Mouse (Mus musculus): ENCODE measurements around the gene Fam72a.

Fam72a gene

GRCm38 (mm10) chr1:131578943-131579680 lies 51.4 kb downstream of the Fam72a start:
- no peak for DNase-seq (ENCODE audit: low read depth, low spot score)

- DNase-seq (ENCODE audit: low read depth, low spot score) = no peak
Observed at GRCm38 (mm10) chr1:131580389-131580788, 52.7 kb downstream of the Fam72a start.

DNA sequence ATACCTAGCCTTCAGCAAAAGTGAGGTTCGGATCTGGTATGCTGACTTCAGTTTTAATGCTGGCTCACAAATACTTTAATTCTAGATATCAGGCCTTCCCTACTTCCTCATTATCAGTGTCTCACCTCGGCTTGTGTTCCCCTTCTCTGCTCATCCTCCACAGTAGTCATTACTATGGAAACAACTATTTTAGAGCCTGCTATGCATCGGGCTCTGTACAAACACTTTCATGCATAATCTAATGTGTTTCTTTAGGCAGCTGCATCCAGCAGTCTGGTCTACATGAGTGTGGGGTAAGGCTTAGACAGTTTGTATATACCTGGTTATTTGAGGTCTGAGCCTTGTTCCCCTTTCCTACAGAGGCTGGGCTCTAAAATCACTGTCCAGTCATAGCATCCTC lies 55.9 kb downstream of the Fam72a start:
- DNase-seq (ENCODE audit: low read depth, low spot score) = no peak

DNA sequence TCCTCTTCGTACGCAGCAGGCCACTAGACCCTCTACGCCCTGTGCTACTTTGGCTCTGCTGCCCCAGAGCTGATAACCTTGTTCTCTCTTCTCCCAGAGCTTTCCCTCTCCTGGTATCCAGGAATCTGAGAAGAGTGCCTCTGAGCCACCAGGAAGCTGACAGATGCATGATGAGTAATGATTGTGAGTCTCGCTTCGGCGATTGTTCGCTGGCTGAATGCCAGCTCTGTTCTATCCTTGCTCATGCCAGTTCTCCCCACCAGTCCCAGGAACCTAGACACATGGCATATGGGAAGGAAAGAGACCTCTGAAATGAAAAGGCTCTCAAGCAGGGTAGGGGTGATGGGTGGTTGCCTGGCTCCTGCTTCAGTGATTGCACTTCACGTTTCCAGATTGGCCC lies 59.1 kb downstream of the Fam72a start:
- DNase-seq (ENCODE audit: low read depth, low spot score) = peak; percentile 43
